Mouse (Mus musculus) urinary bladder, postnatal 10 days (tissue): ENCODE results near the gene Rasl11b.

Experiments
- DNase-seq: peaks from one replicate; pipeline ENCODE4 v3.0.0; 2022; ENCODE audit warnings: low spot score

Rasl11b gene

GRCm38 (mm10) chr5:74188886-74189285 is 6.2 kb upstream of the Rasl11b start:
- DNase-seq, result no peak

- DNase-seq, result no peak
These were observed 5.5 kb upstream of the Rasl11b start for GRCm38 (mm10) chr5:74189484-74190160.

GRCm38 (mm10) chr5:74190161-74190491 is 5.0 kb upstream of the Rasl11b start:
- DNase-seq, result no peak

GRCm38 (mm10) chr5:74190911-74191310 is 4.2 kb upstream of the Rasl11b start:
- DNase-seq, result no peak

GRCm38 (mm10) chr5:74193008-74193407 is 2.1 kb upstream of the Rasl11b start:
- DNase-seq, result no peak

GRCm38 (mm10) chr5:74193626-74194025 is 1.5 kb upstream of the Rasl11b start:
- no peak for DNase-seq

- DNase-seq, result no peak
These were observed 852 bp upstream of the Rasl11b start for GRCm38 (mm10) chr5:74194027-74194840.

- no peak for DNase-seq
These were observed 674 bp downstream of the Rasl11b start for GRCm38 (mm10) chr5:74195614-74196306.

- no peak for DNase-seq
These were observed 1.2 kb downstream of the Rasl11b start for GRCm38 (mm10) chr5:74196307-74196618.

GRCm38 (mm10) chr5:74197541-74198330 is 2.6 kb downstream of the Rasl11b start:
- no peak for DNase-seq

GRCm38 (mm10) chr5:74198446-74198845 is 3.4 kb downstream of the Rasl11b start:
- DNase-seq, result no peak

- DNase-seq, result no peak
These were observed 4.7 kb downstream of the Rasl11b start for GRCm38 (mm10) chr5:74199793-74200192.

GRCm38 (mm10) chr5:74200481-74200880 is 5.4 kb downstream of the Rasl11b start:
- DNase-seq, result no peak

GRCm38 (mm10) chr5:74201570-74202357 is 6.7 kb downstream of the Rasl11b start:
- DNase-seq, result no peak

- no peak for DNase-seq
These were observed 7.4 kb downstream of the Rasl11b start for GRCm38 (mm10) chr5:74202515-74202914.

- DNase-seq, result no peak
These were observed 9.4 kb downstream of the Rasl11b start for GRCm38 (mm10) chr5:74204465-74204864.

- DNase-seq, result no peak
These were observed 10.4 kb downstream of the Rasl11b start for GRCm38 (mm10) chr5:74205509-74205908.

GRCm38 (mm10) chr5:74206038-74206437 is 11.0 kb downstream of the Rasl11b start:
- DNase-seq, result no peak

- DNase-seq, result no peak
These were observed 11.6 kb downstream of the Rasl11b start for GRCm38 (mm10) chr5:74206649-74207048.

GRCm38 (mm10) chr5:74207209-74207608 is 12.1 kb downstream of the Rasl11b start:
- no peak for DNase-seq

GRCm38 (mm10) chr5:74208438-74208837 is 13.4 kb downstream of the Rasl11b start:
- DNase-seq, result no peak

GRCm38 (mm10) chr5:74209640-74210039 is 14.6 kb downstream of the Rasl11b start:
- no peak for DNase-seq
